Mouse (Mus musculus): ENCODE results near the gene Synm.

DNA sequence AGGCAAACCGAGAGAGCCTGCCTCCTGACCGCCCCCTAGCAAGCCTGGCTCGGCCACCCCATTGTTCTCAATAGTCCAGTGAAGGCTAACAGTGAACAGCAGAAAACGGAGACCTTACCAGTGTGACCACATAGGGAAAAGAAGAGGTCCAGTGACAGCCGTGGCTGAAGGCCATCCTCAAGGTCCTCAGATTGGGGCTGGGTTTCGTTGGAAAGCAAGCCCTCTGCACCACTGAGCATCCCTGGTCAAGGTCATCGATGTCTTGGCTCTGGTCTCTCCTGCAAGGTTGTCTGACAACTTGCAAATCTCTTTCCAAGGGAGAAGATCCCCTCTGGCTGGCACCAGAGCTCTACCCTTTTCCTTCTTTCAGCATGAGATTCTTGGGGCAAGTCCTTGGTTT lies 69.7 kb downstream of the Synm start:
- TF ChIP-seq ZNF384 (IDR thresholded peaks at IDR 0.05; ENCODE audit: low read depth, low read length), result no peak
- no peak for TF ChIP-seq ZC3H11A (IDR thresholded peaks at IDR 0.05; ENCODE audit: borderline replicate concordance, low read depth, low read length)
- no peak for TF ChIP-seq CHD2 (IDR thresholded peaks at IDR 0.05; ENCODE audit: low read depth, low read length)
